Mouse (Mus musculus) myocyte (in vitro differentiated cells): ENCODE measurements at regions not wholly inside any gene's neighbourhood (a gene's known extent, or its start where the extent isn't known, plus 50 kb on each side); places are given as distances from the start of the nearest gene placed in this dataset.
"Not testable (repeated sequence)": the region's sequence is repeated elsewhere in the genome, so short reads cannot be mapped to it uniquely, and the experiment has no call there.

ENCODE experiments used
- POLR2A ChIP-seq: IDR thresholded peaks from one replicate; pipeline ENCODE4 v1.6.1; 2011; ENCODE audit warnings: low read depth, mild to moderate bottlenecking, control low read depth, moderate library complexity; ENCODE audit not compliant: insufficient read length
- REST ChIP-seq: IDR thresholded peaks from one replicate; pipeline ENCODE4 v1.6.1; 2011; ENCODE audit warnings: mild to moderate bottlenecking, control low read depth, moderate library complexity; ENCODE audit not compliant: insufficient read depth, insufficient read length

GRCm38 (mm10) chr8:20436956-20437355 lies 73.9 kb upstream of the Gm15319 start:
- TF ChIP-seq POLR2A, REST: not testable (repeated sequence)
